Mouse (Mus musculus): ENCODE data around the gene Zdhhc7. TPM values are rescaled to one million over a fixed set of nuclear protein-coding genes. Genes with fewer than 3 reads are reported as not detected.

Zdhhc7 gene
- polyA plus RNA-seq, 1 experiment, result 36.6 TPM

DNA sequence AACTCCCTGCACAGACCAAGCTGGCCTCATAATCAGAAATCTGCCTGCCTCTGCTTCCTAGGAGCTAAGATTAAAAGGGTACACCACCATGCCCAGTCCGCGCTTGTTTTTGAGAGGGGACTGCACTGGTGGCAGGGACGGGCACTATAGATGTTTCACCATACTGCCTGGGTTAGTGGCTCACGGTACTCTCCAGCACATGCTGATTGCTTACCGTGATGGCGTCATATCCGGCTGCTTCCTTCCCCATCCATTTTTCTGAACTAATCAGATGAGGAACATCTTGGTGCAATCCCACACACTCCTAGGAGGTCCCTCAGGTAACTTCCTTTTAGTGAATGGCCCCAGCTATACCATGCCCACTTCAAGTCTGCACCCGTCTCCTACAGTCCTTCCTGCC, 56.4 kb downstream of the Zdhhc7 start:
- no peak for TF ChIP-seq POLR2A (IDR thresholded peaks at IDR 0.05; ENCODE audit: borderline replicate concordance, extremely low read depth, insufficient read depth, insufficient read length, poor library complexity, severe bottlenecking)
- TF ChIP-seq CTCF (IDR thresholded peaks at IDR 0.05; ENCODE audit: borderline replicate concordance, extremely low read depth, insufficient read depth, insufficient read length), result no peak
- DNase-seq (ENCODE audit: low read depth), result no peak

DNA sequence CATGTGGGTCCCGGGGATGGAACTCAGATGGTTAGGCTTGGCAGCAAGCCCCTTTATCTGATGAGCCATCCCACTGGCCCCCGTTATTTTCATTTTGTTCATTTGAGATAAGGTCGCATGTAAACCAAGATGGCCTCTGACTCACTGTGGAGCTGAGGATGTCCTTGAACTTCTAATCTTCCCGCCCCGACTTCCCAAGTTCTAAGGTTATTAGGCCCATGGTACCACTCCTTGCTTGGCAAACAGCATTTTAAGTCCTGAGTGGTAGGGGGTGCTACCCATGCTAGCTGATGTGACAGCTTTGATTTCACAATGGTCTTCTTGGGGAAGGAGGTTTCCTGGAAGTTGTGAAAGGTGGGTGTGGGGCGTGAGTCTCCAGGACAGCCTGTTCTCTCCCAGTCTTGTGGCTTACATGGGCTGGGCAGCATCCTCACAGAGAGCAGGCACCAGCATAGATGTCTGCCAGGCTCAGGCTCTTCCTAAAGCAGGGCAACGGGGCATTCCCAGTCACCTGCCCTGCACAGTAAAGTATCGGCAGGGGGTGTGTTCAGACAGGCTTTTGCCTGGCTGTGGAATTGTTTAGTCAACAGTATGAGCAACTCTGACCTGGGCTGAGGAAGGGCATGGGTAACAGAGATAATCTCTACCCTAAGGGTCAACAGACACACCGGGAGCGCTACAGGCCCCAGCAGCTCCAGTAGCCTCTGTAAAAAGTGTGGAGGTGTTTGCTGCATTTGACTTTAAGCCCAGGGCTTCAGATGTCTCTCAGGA, 58.6 kb downstream of the Zdhhc7 start:
- TF ChIP-seq POLR2A (IDR thresholded peaks at IDR 0.05; ENCODE audit: borderline replicate concordance, extremely low read depth, insufficient read depth, insufficient read length, poor library complexity, severe bottlenecking), result no peak
- no peak for TF ChIP-seq CTCF (IDR thresholded peaks at IDR 0.05; ENCODE audit: borderline replicate concordance, extremely low read depth, insufficient read depth, insufficient read length)

DNA sequence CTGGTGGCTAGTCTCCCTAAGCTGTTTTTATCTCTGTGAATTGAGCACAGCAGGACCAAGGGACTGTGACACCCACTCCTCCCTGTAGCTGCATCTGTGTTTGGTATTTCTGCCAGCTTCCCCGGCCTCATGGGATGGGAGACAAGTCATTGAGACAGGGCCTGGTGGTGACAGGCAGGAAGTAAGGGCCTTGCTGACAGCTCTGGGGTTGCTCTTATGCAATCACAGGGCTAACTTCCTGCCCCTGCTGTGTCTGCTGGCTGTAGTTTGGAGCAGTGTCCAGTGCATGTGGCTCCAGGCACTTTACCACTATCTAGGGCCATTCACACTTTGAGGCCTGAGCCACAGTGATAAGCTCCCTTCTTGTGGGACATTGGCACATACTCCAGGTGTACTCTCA, 60.4 kb downstream of the Zdhhc7 start:
- DNase-seq (ENCODE audit: low read depth), result no peak
- TF ChIP-seq CTCF (IDR thresholded peaks at IDR 0.05; ENCODE audit: borderline replicate concordance, extremely low read depth, insufficient read depth, insufficient read length) (no peak), POLR2A (IDR thresholded peaks at IDR 0.05; ENCODE audit: borderline replicate concordance, extremely low read depth, insufficient read depth, insufficient read length, poor library complexity, severe bottlenecking) (no peak)

More for the DNA sequence above, 58.6 kb downstream of the Zdhhc7 start:
- no peak for DNase-seq (ENCODE audit: low read depth)

DNA sequence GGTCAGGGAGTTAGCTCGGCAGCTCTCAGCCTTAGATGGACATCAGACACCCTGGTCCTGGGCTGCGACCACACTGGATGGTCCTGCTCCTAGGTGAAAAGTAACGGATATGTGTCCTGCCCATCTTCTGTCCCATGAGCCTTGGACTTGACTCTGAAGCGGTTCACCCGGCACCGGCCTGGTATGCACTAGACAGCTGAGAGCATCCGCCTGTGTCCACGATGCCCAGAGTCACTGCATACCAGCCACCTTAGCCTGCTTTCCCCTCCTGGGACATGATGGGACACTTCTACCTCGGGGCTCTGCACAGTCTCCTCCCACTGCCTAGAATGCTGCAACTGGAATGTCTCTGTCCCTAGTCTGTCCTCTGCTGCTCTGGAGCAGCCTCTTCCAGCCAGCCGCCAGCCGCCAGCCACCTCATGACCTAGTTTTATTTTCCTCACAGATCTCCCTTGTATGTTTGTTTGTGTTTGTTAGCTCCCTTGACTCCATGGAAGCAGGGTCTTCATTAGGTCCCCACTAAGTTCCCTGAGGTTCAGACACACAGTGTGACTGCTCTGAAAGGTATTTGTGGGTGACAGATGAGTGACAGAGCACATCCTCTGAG, 61.9 kb downstream of the Zdhhc7 start:
- TF ChIP-seq CTCF (IDR thresholded peaks at IDR 0.05; ENCODE audit: borderline replicate concordance, extremely low read depth, insufficient read depth, insufficient read length) (no peak), POLR2A (IDR thresholded peaks at IDR 0.05; ENCODE audit: borderline replicate concordance, extremely low read depth, insufficient read depth, insufficient read length, poor library complexity, severe bottlenecking) (no peak)
- no peak for DNase-seq (ENCODE audit: low read depth)

DNA sequence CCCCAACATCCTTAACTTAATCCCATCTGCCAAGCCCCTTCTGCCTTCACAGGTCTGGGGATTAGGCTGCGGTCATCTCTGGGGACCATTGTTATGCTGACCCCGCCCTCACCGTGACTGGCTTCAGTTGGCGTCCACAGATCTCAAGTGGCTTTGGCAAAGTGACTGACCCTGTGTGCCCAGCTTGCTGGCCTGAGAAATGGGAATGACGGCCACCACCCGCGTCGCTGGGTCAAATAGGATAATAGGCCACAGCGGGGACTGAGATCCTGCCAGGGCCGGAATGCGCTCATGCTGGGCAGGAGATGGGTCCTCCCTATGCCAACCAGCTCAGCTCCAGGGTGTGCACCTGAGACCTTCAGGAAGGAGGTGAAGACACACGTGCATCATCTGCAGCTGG, 62.5 kb downstream of the Zdhhc7 start:
- no peak for DNase-seq (ENCODE audit: low read depth)
- TF ChIP-seq CTCF (IDR thresholded peaks at IDR 0.05; ENCODE audit: borderline replicate concordance, extremely low read depth, insufficient read depth, insufficient read length), result no peak
- TF ChIP-seq POLR2A (IDR thresholded peaks at IDR 0.05; ENCODE audit: borderline replicate concordance, extremely low read depth, insufficient read depth, insufficient read length, poor library complexity, severe bottlenecking), result no peak

DNA sequence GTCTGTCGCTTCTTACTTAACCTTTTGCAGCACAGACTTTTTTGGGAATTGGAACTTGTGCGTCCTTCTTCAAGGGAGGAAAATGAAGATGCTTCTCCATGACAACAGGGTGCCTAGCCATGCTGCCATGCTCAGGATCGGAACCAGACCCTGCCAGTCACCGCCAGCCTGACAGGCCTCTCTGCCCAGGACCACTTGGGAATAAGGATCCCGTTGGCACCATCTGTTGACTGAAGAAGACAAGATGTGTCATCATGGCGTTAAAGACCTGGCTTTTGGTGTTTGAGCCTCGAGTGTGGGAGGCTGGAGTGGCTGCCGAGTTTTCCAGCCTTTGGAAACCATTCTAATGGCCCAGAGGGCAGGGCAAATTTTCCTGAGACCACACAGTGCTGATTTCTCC, 63.7 kb downstream of the Zdhhc7 start:
- TF ChIP-seq POLR2A (IDR thresholded peaks at IDR 0.05; ENCODE audit: borderline replicate concordance, extremely low read depth, insufficient read depth, insufficient read length, poor library complexity, severe bottlenecking) (no peak), CTCF (IDR thresholded peaks at IDR 0.05; ENCODE audit: borderline replicate concordance, extremely low read depth, insufficient read depth, insufficient read length) (no peak)
- DNase-seq (ENCODE audit: low read depth), result no peak

DNA sequence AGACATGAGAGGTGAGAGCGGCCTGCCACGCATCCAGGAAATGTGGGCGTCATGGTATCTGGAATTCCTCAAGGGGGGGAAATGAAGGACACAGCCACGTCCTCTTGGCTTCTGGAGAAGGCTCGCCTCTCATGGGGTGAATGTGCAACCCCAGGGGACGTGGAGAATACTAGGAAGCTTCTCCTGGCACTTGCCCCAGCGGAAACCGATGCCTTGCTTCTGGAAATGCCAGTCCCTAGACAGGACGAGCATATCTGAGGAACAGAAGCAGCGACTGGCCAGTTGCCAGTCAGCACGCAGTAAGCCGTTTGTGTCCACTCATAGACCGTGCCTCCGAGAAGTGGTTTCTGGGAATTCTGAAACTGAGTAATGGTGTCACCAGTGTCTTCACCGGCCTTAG, 64.1 kb downstream of the Zdhhc7 start:
- no peak for DNase-seq (ENCODE audit: low read depth)
- TF ChIP-seq POLR2A (IDR thresholded peaks at IDR 0.05; ENCODE audit: borderline replicate concordance, extremely low read depth, insufficient read depth, insufficient read length, poor library complexity, severe bottlenecking) (no peak), CTCF (IDR thresholded peaks at IDR 0.05; ENCODE audit: borderline replicate concordance, extremely low read depth, insufficient read depth, insufficient read length) (no peak)

DNA sequence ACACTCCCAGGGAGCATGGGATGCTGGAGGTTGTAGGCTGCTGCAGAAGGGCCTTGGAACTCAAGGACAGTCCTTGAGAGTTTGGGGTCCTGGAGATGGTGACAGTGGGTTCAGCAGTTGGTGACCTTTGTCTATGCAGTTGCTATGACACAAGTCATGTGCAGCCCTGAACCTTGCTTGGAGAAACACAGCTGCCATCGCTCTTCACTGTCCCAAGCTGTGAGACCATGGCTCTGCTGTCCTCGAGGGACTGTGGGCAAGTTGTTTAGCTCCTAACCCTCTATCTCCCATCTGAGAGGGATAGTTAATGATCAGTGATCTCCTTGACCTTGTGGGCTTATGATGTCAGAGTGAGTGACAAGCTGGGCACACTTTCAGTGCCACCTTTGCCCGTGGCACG, 64.7 kb downstream of the Zdhhc7 start:
- DNase-seq (ENCODE audit: low read depth), result no peak
- no peak for TF ChIP-seq POLR2A (IDR thresholded peaks at IDR 0.05; ENCODE audit: borderline replicate concordance, extremely low read depth, insufficient read depth, insufficient read length, poor library complexity, severe bottlenecking)
- no peak for TF ChIP-seq CTCF (IDR thresholded peaks at IDR 0.05; ENCODE audit: borderline replicate concordance, extremely low read depth, insufficient read depth, insufficient read length)

DNA sequence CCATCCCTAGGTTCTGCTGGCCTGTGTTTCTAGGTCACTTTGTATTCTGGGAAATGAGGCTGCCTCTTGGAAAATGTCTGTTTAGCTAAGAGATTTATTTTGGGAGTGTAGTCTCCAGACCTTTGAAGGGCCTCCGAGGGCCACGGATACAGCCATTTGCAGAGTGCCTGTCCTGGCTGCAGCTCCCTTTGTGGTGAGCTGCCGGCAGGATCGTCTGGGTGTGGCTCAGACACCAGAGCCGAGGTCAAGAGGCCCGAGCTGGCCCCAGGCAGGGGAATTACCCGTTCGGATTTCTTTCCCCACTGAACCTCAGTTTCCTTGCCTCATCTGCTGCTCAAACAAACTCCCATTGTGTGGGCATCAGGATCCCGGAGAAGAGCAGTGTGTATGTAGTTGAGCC, 65.2 kb downstream of the Zdhhc7 start:
- no peak for DNase-seq (ENCODE audit: low read depth)
- TF ChIP-seq POLR2A (IDR thresholded peaks at IDR 0.05; ENCODE audit: borderline replicate concordance, extremely low read depth, insufficient read depth, insufficient read length, poor library complexity, severe bottlenecking) (no peak), CTCF (IDR thresholded peaks at IDR 0.05; ENCODE audit: borderline replicate concordance, extremely low read depth, insufficient read depth, insufficient read length) (no peak)

DNA sequence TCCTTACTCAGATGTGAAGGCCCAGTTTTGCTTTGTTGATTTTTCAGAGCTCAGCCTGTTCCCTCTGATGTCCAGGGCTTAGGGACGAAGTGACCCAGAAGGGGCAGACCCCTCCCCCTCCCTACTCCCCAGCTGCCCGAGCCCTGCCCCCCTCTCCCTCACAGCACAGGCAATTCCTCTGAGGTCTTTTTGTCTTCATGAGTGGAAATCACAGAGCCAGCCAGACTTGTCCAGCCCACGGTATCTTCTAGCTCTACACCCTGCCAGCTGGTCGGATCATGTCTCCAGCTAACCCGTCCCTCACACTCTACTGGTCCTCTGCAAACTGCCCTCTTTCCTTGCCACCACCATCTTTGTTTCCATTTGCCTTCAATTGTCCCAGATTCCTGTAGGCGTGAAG, 66.8 kb downstream of the Zdhhc7 start:
- peak; percentile 18 for DNase-seq (ENCODE audit: low read depth)
- TF ChIP-seq POLR2A (IDR thresholded peaks at IDR 0.05; ENCODE audit: borderline replicate concordance, extremely low read depth, insufficient read depth, insufficient read length, poor library complexity, severe bottlenecking) (no peak), CTCF (IDR thresholded peaks at IDR 0.05; ENCODE audit: borderline replicate concordance, extremely low read depth, insufficient read depth, insufficient read length) (no peak)

DNA sequence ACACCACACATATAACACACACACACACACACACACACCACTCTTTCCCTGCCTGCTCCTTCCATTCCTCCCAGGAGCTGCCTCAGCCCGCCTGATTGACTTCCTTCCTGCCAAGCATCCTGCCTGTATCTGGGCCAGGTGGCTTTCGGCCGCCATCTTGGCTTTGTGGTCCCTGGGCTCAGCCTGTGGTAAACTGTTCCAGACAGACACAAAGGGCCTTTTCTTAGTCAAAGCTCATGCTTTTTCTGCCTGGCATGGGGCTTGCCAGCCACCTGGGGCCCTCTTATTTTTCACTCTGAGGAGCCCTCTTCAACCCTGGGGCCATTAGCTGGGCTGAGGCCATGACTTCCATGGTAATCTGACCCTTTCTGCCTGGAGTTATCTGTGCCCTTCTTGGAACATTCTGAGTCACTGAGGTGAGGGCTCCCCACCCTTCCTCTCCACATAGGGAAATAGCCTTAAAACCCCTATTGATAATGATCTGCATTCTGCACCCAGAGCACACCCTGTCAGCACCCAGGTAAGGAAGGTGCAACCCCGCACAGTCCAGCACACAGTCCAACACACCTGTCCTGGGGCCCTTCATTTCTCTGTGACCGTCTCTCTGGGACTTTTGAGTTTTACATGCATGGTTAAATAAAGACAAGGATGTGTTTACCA, 68.6 kb downstream of the Zdhhc7 start:
- TF ChIP-seq CTCF (IDR thresholded peaks at IDR 0.05; ENCODE audit: borderline replicate concordance, extremely low read depth, insufficient read depth, insufficient read length) (no peak), POLR2A (IDR thresholded peaks at IDR 0.05; ENCODE audit: borderline replicate concordance, extremely low read depth, insufficient read depth, insufficient read length, poor library complexity, severe bottlenecking) (no peak)
- DNase-seq (ENCODE audit: low read depth), result peak; percentile 28

Other genes with a start within 250 kb of the Zdhhc7 start
- gene Klhl36, start 239.2 kb downstream of the Zdhhc7 start, polyA plus RNA-seq (2012; rRNA removed), result 16.2 and 17.6 TPM in 2 replicates
- gene Usp10, start 191.1 kb downstream of the Zdhhc7 start, polyA plus RNA-seq (2012; rRNA removed), result 92.7 and 143 TPM in 2 replicates
- 54.5 and 59.3 TPM in 2 replicates for gene Gm20388, start 190.6 kb downstream of the Zdhhc7 start, polyA plus RNA-seq (2012; rRNA removed)
- 1.3 and 2.2 TPM in 2 replicates for gene Crispld2, start 109.0 kb downstream of the Zdhhc7 start, polyA plus RNA-seq (2012; rRNA removed)
- 23.5 and 32.6 TPM in 2 replicates for gene 6430548M08Rik, start 12.7 kb upstream of the Zdhhc7 start, polyA plus RNA-seq (2012; rRNA removed)
- gene Fam92b, start 76.0 kb upstream of the Zdhhc7 start, polyA plus RNA-seq (2012; rRNA removed), result 1.3 and 1.7 TPM in 2 replicates
- gene Gse1, start 127.0 kb upstream of the Zdhhc7 start, polyA plus RNA-seq (2012; rRNA removed), result 70.3 and 70.4 TPM in 2 replicates

All from brain, embryonic 14.5 days (tissue).